Mouse (Mus musculus): ENCODE measurements around the gene Cdk15. TPM values are rescaled to one million over a fixed set of nuclear protein-coding genes. Genes with fewer than 3 reads are reported as not detected.

Gene Cdk15
- polyA plus RNA-seq, 1 experiment: not detected

DNA sequence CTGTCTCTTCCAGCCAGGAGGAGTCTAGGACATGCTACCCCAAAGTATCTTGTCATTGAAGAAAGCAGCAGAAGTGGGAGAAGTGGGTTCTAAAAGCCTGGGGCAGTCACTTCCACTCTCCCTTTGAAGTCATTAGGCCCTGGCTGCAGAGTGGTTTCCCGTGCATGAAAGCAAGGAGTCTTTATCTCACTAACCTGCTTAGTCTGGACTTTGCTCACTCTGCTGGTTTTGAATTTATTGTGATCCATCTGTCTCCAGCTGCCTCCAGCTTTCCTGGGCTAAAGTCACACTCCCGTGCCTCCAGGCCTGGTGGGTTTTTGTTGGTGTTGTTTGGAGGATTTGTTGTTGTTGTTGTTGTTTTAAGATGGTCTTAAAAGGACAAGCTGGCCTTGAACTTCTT is 139.3 kb downstream of the Cdk15 start:
- 20% methylated on average over 2 of the region's 2 CpGs for WGBS
- DNase-seq (ENCODE audit: low read depth, low spot score): no peak

DNA sequence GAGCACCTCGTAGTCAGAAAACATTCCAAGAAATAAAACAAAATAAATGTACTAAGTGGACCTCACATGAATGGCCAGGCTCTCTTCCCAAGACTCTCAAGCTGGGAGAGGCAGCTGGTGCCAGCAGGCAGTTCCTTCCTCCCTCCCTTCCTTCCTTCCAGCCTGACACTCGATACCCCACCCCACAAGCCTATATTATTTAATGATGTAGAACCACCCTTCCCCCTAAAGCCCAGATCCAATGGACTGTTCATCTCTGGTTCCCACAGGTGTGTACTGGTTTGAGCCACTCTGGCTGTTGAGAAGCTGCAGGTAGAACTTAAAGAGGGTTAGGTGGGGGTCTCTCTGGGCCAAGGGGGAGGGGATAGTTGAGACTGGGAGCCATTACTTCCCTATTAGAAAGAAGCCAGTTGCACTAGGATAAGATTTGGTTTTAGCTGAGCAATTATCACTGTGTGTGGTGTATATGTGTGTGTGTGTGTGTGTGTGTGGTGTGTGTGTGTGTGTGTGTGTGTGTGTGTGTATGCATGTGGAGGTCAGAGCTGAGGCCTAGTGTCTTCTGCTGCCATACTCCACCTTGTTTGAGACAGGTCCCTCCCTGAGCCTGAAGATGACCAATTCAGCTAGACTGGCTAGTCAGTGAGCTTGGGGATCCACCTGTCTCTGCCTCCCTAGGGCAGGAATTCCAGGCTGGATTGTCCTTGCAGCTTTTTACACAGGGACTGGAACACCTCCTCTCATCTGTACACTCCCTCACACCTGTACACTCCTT is 143.0 kb downstream of the Cdk15 start:
- DNase-seq (ENCODE audit: low read depth, low spot score): no peak
- 63% methylated on average over 2 of the region's 2 CpGs for WGBS

DNA sequence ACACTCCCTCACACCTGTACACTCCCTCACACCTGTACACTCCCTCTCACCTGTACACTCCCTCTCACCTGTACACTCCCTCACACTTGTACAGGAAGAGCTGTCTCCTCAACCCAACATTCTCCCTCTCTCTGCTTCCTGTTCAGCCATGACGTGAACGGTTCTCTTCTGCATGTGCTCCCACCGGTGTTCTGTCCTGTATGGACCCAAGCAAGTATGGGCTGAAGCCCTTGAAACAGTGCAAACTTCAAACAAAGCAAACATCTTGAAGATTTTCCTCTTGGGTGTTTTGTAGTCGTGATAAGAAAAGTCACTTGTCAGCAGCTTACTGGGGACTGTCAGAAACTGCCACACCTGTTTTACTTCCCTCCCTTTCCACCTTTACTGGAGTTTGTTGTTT is 144.5 kb downstream of the Cdk15 start:
- WGBS: 67% methylated on average over 4 of the region's 4 CpGs
- no peak for DNase-seq (ENCODE audit: low read depth, low spot score)

Other genes starting within 250 kb of the Cdk15 start
- gene C2cd6, start 162.0 kb upstream of the Cdk15 start, polyA plus RNA-seq (2012; rRNA removed): not detected in 2 replicates
- gene Tmem237, start 136.5 kb upstream of the Cdk15 start, polyA plus RNA-seq (2012; rRNA removed): 1.6 and 2.0 TPM in 2 replicates
- gene Mpp4, start 93.5 kb upstream of the Cdk15 start, polyA plus RNA-seq (2012; rRNA removed): 1.2 and 2.5 TPM in 2 replicates
- 3.5 and 10.3 TPM in 2 replicates for gene Als2, start 19.7 kb upstream of the Cdk15 start, polyA plus RNA-seq (2012; rRNA removed)
- gene Fzd7, start 225.5 kb downstream of the Cdk15 start, polyA plus RNA-seq (2012; rRNA removed): 4.1 and 8.5 TPM in 2 replicates